Mouse (Mus musculus) right cerebral cortex, adult 18-20 months (tissue): ENCODE results near the gene Atp2b4.

Experiments
- DNase-seq: peaks from one replicate; pipeline ENCODE4 v3.0.0; 2022; ENCODE audit warnings: mixed read lengths

Gene Atp2b4

DNA sequence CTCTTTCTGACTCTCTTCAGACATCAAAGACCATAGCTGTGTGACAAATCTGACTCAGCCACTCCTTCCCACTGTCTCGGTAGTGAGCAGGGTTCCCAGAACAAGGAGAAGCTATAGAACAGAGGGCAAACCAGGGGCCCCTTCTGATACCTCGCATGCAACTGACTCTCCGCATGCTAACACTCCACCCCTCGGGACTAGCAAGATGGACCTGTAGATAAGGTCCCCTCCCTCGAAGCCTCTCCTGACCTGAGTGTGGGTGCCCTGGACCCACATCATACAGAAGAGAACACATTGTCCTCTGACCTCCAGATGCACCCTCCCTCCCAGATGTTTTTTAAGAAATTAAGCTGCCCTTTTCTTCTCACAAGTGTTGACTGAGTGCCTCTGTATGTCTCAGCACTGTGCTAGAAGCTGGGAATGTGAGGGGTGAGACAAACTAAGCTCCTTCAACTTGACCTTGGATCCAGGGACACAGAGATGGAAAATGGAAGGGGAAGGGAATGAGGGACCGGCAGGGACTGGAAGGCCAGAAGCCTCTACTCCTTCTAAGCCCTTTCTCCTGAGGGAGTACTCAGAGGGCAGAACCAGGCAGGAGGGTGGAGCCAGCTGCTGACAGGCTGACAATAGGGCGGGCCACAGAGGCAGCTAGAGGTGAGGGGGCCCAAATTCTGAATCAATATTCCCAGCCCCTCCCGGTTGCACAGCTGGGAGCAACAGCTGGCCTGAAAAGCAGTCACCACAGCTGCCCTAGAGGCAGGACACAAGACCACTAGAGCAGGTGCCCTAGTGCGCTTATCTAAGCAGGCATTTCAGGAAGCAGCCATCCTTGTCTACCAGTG lies 2.6 kb downstream of the Atp2b4 start:
- no peak for DNase-seq

DNA sequence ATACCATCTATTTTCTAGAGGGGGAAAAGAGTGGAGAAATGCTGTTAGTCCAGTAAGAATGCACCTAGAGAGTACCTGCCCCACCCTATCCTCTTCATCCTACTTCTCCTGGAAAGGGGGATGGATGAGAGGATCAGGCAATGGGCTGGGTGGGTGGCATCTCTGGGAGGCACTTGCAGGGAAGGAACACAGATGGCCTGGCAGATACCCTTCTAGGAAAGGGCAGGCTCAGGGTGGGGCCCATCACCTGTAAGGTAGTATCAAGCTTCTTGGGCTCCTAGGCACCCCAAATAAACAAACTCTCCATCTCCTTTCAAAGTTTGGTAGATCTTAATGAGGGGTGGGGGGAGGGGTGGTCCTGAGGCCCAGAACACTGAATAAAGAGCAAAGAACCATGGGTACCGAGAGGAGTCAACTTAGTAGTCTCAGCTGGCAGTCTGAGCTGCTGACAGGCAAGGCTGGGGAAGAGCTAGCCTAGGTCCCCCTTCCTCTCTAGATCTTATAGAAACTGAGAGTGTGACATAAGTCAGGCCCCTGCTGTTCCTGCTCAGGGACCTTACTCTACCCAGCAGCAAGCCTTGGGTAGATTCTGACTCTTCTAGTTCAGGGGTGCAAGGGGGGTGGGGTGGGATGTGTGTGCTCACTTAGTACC lies 3.4 kb downstream of the Atp2b4 start:
- DNase-seq: no peak

DNA sequence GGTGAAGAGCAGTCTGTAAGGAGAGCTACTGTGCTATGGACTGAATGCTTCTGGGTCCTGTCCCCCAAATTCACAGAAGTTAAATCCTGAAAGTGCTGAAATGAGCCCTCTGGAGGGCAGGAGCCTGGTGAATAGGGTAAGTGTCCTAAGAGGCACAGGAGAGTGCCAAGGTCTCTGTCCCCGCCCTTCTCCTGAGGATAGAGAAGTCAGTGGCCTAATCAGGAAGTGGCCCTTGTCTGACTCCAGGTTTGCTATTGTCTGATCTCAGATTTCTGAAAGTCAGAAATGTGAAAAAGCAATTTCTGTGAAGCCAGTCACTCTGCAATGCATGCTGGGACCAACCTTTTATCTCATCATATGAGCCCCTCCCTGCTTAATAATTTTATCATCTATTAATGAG lies 7.2 kb downstream of the Atp2b4 start:
- DNase-seq: no peak

DNA sequence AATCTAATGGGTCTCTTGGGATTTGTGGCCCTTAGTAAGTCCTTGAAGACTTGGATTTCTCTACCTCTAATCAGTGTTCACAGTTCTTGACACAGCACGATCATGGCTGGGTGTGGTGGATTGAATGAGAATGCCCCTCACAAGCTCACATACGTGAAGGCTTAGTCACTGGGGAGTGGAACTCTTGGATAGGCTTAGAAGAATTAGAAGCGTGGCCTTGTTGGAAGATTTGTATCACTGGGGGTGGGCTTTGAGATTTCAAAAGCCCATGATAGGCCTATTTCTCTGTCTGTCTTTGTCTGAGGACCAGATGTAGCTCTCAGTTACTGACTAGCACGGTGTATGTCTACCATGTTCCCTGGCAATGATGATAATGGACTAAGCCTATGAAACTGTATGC lies 10.8 kb downstream of the Atp2b4 start:
- no peak for DNase-seq

- DNase-seq: peak; percentile 25
These were observed 12.0 kb downstream of the Atp2b4 start for GRCm38 (mm10) chr1:133788864-133789263.

GRCm38 (mm10) chr1:133787500-133788210 lies 13.2 kb downstream of the Atp2b4 start:
- no peak for DNase-seq

DNA sequence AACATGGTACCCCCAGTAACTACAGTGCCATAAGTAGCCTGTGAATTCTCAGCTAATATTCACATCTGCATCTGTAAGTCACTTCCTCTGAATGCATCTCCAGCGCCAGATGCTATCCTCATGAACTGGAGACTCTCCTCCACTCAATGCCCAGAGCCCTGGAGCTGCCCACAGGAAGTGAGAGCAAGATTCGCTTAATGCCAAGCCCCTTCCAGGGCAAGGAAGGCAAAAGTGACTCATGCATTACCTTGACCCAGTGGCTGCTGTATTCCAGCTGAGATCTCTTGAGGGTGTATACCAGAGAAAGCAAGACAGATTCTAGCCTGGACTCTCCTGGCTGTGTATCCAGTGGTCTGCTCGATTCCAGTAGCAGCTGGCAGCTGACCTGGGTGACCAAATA lies 16.2 kb downstream of the Atp2b4 start:
- DNase-seq: no peak

DNA sequence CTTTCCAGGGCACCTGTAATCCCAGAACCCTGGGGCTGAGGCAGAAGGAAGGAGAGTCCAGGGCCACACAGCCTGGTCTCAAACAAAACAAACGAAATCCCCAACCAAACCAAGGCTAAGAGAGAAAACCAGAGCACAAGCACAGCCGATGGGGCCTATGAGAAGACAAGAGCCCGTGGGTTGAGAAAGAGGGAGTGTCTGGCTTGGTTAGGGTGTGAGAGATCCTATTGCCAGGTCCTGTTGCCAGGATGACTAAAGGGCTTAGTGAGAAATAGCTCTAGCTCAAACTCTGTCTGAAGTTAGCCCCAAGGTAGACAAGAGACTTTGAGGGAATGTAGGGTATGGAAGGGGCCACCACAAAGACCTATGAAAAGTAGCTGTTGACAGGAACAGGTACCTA lies 19.3 kb downstream of the Atp2b4 start:
- DNase-seq: no peak

- DNase-seq: no peak
These were observed 21.8 kb downstream of the Atp2b4 start for GRCm38 (mm10) chr1:133779043-133779442.

DNA sequence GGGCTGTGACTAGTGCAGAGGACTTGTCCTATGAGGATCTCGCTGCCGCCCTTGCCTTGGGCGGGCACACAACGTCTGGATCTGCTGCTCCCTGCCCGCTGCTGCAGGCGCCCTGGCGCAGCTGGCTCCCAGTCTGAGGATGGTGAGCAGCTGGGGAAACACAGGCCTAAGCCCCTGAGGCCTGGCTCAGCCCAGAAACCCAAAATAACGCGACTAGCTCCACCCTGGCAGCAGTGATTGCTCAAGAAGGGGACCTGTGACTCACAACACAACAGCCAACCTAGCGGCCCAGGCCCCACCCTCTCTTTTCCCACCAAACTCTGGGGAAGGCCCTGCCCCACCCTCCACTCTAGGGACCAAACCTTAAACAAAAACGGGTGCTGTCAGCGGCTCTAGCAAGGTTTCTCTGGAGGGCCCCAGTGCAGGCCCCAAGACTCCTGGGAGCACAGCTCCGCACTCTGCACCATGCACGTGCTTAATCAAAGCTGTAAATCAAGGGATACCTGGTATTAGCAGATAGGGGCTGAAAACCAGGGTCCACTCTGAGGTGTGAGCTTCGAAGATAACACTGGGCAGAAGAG lies 23.1 kb downstream of the Atp2b4 start:
- DNase-seq: no peak

DNA sequence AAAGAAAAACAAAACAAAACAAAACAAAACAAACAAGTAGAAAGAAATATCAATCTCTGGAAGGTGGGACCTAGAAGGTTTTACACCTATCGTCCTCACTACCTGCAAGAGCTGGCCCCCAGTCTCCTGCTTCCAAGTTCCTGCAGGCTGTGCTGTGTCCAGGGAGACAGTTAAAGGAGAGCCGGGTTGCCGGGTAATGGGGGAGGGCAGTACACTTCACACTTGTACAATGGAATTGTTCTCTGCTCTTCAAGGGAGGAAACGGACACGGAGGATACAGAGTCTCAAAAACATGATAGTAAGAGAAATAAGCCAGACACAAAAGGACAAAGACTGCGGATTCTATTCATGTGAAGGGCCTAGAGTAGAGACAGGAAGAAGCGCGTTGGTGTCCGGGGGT lies 28.3 kb downstream of the Atp2b4 start:
- no peak for DNase-seq

- no peak for DNase-seq
These were observed 28.9 kb downstream of the Atp2b4 start for GRCm38 (mm10) chr1:133771831-133772399.

DNA sequence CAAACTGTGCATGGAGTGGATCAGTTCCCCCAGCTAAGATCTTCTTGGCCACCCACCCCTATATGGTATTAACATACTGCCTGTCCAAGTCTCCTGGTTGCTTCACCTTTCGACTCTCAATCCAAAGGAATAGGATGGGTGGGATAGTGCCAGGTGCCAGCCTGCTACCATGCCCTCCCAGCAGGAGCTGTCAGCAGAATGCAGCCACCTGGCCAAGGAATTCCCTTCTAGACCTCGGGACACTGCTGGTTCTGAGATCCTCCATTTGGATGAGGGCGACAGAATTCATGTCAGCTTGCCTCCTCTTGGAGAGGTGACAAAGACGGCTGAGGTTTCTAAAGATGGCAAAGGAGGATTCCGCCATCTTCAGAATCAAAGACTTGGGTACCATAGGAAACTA lies 32.8 kb downstream of the Atp2b4 start:
- no peak for DNase-seq

- DNase-seq: no peak
These were observed 33.8 kb downstream of the Atp2b4 start for GRCm38 (mm10) chr1:133766901-133767529.

DNA sequence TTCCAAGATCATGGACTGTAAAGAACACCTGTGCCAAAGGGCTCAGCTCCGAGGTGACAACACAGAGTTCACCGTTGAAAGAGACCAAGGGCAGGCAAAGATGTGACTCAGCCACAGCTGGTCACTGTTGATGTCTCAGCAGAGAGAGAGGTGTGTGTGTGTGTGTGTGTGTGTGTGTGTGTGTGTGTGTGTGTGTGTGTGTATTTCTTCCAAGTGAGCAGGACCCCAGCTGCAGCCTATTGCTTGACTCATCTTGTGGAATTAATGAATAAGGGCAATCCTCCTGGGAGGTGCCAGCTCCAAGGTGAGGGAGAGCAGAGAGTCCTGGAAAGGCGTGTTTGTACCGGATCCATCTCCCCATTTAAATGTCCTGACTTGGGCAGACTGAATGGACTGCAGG lies 35.5 kb downstream of the Atp2b4 start:
- no peak for DNase-seq

DNA sequence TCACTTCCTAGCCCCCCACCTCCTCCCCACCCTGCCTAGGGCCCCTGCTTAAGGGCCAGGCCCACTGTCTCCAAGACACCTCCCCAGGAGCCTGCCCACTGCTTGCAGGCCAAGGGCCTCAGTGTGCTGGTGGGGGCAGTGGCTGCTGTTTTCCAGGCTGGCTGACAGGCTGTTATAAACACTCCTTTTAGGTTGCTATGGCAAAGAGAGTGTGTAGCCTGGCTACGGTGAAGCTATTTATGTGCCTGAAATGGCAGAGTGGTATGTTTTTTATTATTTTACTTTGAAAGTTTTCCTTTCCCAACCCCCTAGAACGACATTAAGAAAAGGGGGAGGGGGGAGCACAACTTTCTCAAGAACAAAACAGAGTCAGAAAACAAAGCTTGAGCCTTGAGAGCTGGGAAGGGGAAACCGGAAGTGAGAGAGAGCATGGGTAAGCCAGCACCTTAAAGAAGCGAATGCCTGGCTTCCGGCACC lies 37.9 kb downstream of the Atp2b4 start:
- DNase-seq: peak; percentile 29

- no peak for DNase-seq
These were observed 39.6 kb downstream of the Atp2b4 start for GRCm38 (mm10) chr1:133761278-133761677.

GRCm38 (mm10) chr1:133754317-133754868 lies 46.4 kb downstream of the Atp2b4 start:
- no peak for DNase-seq

DNA sequence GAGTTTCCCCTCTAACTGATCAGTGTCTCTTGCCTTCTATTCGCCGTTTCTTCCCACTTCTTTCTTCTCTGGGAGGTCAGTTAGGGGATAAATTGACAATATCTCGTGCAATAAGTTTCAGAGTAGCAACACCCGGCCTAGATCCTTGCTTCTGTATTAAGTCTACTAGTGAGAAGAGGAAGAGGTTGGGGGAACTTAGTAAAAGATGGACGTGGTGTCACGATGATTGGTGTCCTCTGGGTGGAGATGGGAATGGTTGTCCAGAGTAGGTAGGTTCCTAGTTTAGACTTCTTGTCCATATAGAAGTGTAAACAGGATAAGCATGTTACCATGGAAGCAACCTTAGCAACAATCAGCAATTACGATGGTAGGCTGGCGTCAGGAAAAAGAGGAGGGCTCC lies 47.5 kb downstream of the Atp2b4 start:
- DNase-seq: no peak

GRCm38 (mm10) chr1:133751621-133752020 lies 49.2 kb downstream of the Atp2b4 start:
- DNase-seq: no peak

GRCm38 (mm10) chr1:133749954-133750353 lies 50.9 kb downstream of the Atp2b4 start:
- no peak for DNase-seq

DNA sequence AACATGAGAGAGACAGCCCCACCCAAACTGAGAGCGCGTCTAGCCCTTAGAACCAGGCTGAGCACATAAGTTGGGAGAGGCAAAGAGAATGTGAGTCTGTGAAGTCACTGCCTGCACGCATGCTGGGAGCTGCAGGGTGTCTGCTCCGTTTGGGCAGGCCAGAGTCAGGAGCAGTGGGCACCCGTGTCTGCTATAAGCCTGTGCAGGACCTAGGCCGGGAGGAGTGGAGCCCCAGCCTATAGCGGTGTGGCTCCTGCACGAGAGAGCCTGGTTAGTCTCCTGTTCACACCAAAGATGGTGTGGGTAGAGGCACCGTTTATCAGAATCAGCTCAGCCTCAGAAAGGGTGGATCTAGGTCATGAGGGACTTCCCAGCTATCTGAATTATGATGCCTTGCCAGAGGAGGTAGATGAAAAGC lies 55.8 kb downstream of the Atp2b4 start:
- DNase-seq: no peak
